Mouse (Mus musculus): ENCODE data around the gene Sptbn1.
A peak's percentile ranks its signal among the peaks of the same experiment; 100 is the strongest.

Gene Sptbn1

GRCm38 (mm10) chr11:30267892-30268647 lies at the start of gene Sptbn1:
TSS of gene Sptbn1 (minus strand) at chr11:30268175.
- peak; percentile 27 to 37 for DNase-seq

- DNase-seq: no peak
These were observed 26.3 kb upstream of the Sptbn1 start for GRCm38 (mm10) chr11:30294279-30294678.

DNA sequence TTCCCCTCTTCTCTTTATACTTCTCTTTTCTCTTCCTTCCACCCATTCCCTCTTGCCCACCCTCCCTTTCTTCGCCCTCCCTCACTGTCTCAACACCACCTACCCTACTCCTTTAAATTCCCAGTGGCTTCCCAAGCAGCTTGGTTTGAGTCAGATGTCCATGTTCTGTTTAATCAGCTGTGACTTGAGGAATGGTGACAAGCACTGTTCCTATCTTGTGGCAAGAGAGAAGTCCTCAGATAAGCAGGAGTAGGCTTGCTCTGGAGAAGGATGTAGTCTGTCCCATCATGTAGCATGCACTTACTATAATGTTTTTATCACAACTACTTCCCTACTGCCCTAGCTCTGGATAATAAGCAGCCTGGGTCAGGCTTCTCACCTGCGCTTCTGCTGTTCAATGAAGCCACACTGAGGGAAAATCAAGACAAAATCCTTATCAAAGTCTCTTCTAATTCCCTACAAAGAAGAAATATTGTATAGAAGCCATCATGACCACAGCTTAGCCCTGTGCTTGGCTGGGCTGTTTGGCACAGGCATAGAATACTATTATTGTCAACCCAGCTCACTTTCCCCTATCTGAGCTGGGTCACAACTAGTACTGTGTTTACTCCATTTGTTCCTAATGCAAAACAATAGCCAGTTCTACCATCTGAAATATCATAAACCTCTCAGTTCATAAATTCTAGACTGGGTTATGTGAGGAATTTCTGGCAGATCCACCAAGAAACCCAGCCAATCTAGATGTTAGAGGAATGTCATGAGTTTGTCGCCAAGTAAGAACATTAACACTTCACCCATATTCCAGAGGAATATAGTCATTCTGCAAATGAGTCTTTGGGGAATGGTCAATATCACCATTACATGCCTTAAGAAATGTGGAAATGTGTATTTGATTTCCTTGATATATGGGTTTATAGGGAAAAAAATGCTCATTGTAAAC lies 24.5 kb upstream of the Sptbn1 start:
- DNase-seq: no peak

- no peak for DNase-seq
These were observed 23.2 kb upstream of the Sptbn1 start for GRCm38 (mm10) chr11:30291155-30291554.

DNA sequence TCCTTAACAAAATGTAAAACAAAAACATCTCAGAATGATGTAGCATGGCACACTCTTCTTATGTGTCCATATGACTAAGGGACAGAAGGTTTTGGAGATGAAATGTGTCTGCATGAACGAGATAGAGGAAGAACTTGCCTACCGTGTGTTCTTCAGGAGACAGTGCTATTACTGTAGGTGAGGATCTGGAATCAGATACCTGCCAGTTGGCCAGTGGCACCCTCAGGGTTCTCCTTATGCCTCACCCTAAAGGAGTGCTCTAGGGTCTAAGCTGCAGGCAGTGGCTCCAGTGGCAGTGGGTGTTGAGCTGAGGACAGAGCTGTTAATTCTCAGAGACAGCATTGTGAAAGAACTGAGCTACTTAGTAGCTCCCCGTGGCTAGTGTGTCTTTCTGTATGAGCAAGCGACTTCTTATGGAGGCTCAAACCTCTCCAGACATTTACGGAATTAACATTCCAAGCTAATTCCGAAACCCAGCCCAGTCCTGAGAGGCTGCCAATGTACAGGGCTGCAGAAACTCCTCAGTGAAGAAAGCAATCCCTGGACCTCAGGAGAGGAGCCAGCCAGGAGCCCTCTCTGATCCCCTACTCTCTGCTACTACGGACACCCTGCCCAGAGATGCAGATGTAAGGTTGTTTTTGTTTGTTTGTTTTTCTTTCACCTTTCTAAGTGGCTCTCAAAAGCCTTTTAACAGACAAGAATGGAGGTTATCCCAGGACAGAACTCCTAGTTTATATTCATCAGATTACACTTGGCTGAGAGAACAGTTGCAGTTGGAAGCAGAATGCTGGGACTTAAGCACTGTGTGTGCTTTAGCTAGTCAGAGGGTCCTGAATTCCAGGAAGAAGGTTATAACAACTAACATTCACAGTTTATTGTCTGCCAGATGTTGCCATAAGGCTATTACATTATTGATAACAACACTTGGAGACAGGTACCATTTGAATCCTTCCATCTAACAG lies 21.8 kb upstream of the Sptbn1 start:
- no peak for DNase-seq

- DNase-seq: no peak
These were observed 20.1 kb upstream of the Sptbn1 start for GRCm38 (mm10) chr11:30288075-30288474.

GRCm38 (mm10) chr11:30283710-30284109 lies 15.7 kb upstream of the Sptbn1 start:
- no peak for DNase-seq

DNA sequence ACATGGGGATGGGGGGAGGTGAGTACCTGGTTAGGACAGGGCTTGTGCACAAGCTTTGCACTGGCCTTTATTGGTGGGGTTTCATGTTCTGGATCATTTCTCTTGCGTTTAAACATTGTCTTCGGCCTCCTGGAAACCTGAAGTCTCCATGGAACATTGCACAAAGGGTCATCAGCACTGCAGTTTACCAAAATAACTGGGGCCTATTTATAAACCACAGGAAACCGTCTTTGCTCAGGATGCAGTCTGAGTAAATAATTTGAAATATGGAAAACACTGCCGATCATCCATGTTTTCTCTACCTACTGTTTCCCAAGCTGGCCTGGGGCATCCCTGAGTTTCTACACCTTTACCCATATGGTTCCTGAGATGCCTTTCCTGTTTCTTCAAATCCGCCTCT lies 13.1 kb upstream of the Sptbn1 start:
- no peak for DNase-seq

- DNase-seq: no peak
These were observed 11.3 kb upstream of the Sptbn1 start for GRCm38 (mm10) chr11:30279278-30279677.

- DNase-seq: no peak
These were observed 7.6 kb upstream of the Sptbn1 start for GRCm38 (mm10) chr11:30275436-30276031.

DNA sequence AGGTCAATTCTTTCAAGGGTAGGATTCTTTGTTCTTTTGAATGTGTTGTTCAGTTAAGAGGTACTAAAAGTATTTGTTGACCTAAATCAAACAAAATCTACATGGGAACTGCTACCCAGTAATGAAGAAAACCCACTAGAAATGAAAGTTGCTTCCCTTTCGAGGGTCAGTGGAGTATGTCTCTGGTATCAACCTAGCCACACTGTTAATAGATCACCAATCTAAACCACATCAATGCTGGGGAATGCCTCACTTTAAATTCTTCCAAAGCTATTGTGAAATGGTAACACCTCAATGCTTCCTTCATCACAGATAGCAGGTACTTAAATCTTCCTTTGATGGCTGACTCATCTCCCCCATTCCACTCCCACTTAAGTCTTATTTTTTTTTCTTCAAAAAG lies 1.5 kb upstream of the Sptbn1 start:
- no peak for DNase-seq

GRCm38 (mm10) chr11:30268648-30269375 lies 837 bp upstream of the Sptbn1 start:
- DNase-seq: no peak

DNA sequence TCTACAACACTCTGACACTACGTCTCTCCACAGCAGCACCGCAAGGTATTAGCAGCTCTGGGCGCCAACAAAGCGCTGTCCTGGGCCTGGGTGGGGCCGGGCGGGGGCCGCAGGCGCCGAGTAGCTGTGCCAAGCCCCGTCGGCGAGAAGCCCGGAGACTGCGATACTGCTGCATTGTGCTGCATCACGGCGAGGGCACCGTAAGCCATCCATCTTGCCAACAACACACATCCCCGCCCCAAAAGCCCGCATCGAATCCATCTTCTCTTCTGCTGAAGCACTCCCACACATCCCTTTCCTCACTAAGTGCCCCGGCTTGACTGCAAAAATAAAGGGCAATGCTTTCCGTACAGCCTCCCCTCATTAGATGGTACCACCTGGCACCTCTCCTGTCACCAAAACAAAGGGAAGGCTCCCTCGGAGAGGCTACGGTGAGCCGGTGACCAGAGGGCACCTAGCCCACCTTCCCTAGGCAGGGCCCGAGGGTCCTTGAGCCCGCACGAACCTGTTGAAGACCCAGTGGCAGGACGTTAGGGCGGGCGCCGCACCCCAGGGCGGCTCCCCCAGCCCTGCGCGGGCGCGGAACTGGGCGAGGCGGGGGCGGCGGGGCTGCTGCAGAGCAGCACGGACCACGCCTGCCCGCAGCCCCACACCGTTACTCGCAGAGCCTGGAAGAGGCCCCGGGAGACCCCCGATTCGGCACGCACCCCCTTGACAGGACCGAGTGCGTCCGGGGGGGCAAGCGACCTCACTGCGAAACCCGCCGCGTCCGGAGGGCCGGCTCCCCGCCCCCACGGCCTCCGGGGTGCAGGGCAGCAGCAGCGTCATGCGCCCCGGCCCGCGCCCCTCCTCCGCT lies 711 bp downstream of the Sptbn1 start:
- DNase-seq: peak in 1 of 2 experiments; percentile 12

- no peak for DNase-seq
These were observed 1.3 kb downstream of the Sptbn1 start for GRCm38 (mm10) chr11:30266691-30267035.

DNA sequence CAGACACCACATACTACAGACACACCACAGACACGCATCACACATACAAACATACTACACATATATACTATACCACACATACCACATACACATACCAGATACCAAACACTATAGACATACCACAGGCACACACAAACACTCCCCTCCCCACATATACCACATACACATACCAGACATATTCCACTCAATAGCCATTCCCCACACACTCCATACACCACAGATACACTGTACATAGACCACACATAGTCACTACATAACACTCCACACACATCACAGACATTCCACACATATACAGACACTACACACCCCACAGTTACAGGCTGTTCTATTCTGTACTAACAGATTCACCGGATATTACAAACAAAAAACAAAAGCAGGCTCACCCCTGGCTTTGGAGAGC lies 2.3 kb downstream of the Sptbn1 start:
- DNase-seq: no peak

DNA sequence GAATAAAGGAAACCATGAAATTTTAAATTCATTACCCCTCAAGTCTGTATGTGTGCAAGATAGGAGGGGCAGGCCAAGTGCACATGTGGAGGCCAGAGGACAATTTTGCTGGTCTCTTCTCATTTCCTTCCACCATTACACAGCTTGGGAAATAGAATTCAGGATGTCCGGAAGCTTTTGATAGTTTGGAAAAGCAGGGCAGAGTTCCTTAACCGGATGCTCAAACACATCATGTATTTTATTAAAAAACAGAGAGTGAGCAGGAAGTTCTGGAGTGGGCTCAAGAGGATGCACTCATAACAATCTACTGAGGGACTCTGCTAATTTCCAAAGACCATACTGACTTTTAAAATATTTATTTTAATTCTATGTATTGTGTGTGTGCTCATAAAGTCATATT lies 4.3 kb downstream of the Sptbn1 start:
- DNase-seq: no peak

GRCm38 (mm10) chr11:30258739-30259350 lies 9.1 kb downstream of the Sptbn1 start:
- DNase-seq: no peak

GRCm38 (mm10) chr11:30257812-30258211 lies 10.2 kb downstream of the Sptbn1 start:
- DNase-seq: no peak

- no peak for DNase-seq
These were observed 10.9 kb downstream of the Sptbn1 start for GRCm38 (mm10) chr11:30257085-30257484.

GRCm38 (mm10) chr11:30256491-30256890 lies 11.5 kb downstream of the Sptbn1 start:
- DNase-seq: no peak
